Mouse (Mus musculus): ENCODE data around the gene Usp22. TPM values are rescaled to one million over a fixed set of nuclear protein-coding genes. Genes with fewer than 3 reads are reported as not detected.
A peak's percentile ranks its signal among the peaks of the same experiment; 100 is the strongest.
"Not testable (repeated sequence)": the region's sequence is repeated elsewhere in the genome, so short reads cannot be mapped to it uniquely, and the experiment has no call there.

The Usp22 gene
- polyA plus RNA-seq, 1 experiment from 2014 or later, result 91.7 TPM

DNA sequence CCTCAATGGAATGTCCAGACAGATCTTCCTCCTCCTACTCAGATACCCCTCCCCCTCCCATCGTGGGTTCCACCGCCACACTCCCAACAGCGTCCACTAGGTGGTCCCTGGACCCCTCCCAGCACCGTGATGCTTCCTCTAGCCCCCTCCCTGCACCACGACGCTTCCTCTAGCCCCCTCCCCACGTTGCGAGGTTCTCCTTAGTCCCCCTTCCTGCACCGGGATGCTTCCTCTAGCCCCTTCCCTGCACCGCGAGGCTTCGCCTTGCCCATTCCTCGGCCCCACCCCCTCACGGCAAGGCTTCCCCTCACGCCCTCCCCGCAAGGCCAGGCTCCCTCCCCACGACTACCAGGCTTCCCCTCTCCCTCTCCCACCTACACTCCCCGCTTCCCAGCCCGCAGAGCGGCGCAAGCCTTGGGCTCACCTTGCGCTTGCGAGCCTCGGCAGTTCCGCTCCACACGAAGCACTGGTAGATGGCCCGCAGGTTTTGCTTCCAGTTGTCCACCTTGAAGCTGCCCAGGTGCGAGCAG is 499 bp downstream of the Usp22 start:
- no peaks in the 10 kb centered on the region for H3K36me3 ChIP-seq (ENCODE audit: control insufficient read depth, insufficient read depth, low read length)
- peak overlapping the region; percentile 99 for H3K27ac ChIP-seq (ENCODE audit: low read length)
- peaks cover 11% of the 10 kb centered on the region; the same call in 1 of the 2 replicates for H3K4me1 ChIP-seq (ENCODE audit: control insufficient read depth, insufficient read depth, low read length)
- peak overlapping the region; percentile 58 for H3K4me2 ChIP-seq (ENCODE audit: low read depth, low read length)
- no peaks in the 10 kb centered on the region for H3K27me3 ChIP-seq (ENCODE audit: control insufficient read depth, insufficient read depth, low read length)
- peak overlapping the region; percentile 100 for H3K9ac ChIP-seq (ENCODE audit: low read length)
- ATAC-seq (ENCODE audit: insufficient read depth, low FRiP score), result peak; percentile 14
- WGBS, result under 1% methylated on average over 28 of the region's 28 CpGs
- H3K9me3 ChIP-seq (replicated peaks; ENCODE audit: control insufficient read depth, low read length), result no peaks in the 10 kb centered on the region
- H3K4me3 ChIP-seq (replicated peaks; ENCODE audit: low read length), result peak overlapping the region; percentile 99

- not testable (repeated sequence) for H3K9me3 ChIP-seq (replicated peaks; ENCODE audit: control insufficient read depth, low read length); H3K36me3 ChIP-seq (ENCODE audit: control insufficient read depth, insufficient read depth, low read length); H3K27ac ChIP-seq (ENCODE audit: low read length); ATAC-seq (ENCODE audit: insufficient read depth, low FRiP score); H3K27me3 ChIP-seq (ENCODE audit: control insufficient read depth, insufficient read depth, low read length)
- Histone ChIP-seq H3K9ac (ENCODE audit: low read length) (peak overlapping the region; percentile 38; the same call in 1 of the 2 replicates), H3K4me2 (ENCODE audit: low read depth, low read length) (peak overlapping the region; percentile 58), H3K4me1 (ENCODE audit: control insufficient read depth, insufficient read depth, low read length) (peaks cover 11% of the 10 kb centered on the region; the same call in 1 of the 2 replicates), H3K4me3 (replicated peaks; ENCODE audit: low read length) (peak overlapping the region; percentile 99)
- 39% methylated on average over 15 of the region's 15 CpGs for WGBS
Observed at GRCm38 (mm10) chr11:61173477-61173876, 1.4 kb downstream of the Usp22 start.

DNA sequence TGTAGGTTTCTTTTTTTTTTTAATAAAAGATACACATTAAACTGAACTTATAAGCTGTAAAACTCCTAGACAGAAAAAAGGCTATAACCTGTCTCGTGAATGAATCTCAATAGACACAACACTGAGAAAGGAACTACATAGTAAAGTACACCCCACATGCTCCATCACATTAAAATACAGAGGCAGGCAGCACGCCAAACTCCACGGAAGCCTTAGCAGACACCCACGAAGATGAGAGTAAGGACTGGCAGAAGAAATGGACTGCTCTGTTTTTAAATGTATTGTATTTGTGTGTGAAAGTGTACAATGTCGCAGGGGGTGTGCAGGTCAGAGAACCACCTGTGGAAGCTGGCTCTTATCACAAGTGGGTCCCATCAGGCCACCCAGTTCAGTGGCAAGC is 4.7 kb downstream of the Usp22 start:
- no peak for ATAC-seq (ENCODE audit: insufficient read depth, low FRiP score)
- no peak overlapping the region for H3K4me3 ChIP-seq (replicated peaks; ENCODE audit: low read length)
- no peak overlapping the region for H3K27ac ChIP-seq (ENCODE audit: low read length)
- H3K9ac ChIP-seq (ENCODE audit: low read length), result no peak overlapping the region
- H3K4me1 ChIP-seq (ENCODE audit: control insufficient read depth, insufficient read depth, low read length), result peaks cover 11% of the 10 kb centered on the region; the same call in 1 of the 2 replicates
- 84% methylated on average over 5 of the region's 5 CpGs for WGBS
- H3K27me3 ChIP-seq (ENCODE audit: control insufficient read depth, insufficient read depth, low read length), result no peaks in the 10 kb centered on the region
- H3K9me3 ChIP-seq (replicated peaks; ENCODE audit: control insufficient read depth, low read length), result no peaks in the 10 kb centered on the region
- H3K36me3 ChIP-seq (ENCODE audit: control insufficient read depth, insufficient read depth, low read length), result peaks cover 7% of the 10 kb centered on the region; the same call in 1 of the 2 replicates
- H3K4me2 ChIP-seq (ENCODE audit: low read depth, low read length), result no peak overlapping the region

GRCm38 (mm10) chr11:61164881-61165280 is 10.0 kb downstream of the Usp22 start:
- H3K4me1 ChIP-seq (ENCODE audit: control insufficient read depth, insufficient read depth, low read length), result no peaks in the 10 kb centered on the region
- no peak for ATAC-seq (ENCODE audit: insufficient read depth, low FRiP score)
- H3K27ac ChIP-seq (ENCODE audit: low read length), result no peak overlapping the region
- WGBS, result 94% methylated on average over 10 of the region's 10 CpGs
- no peaks in the 10 kb centered on the region for H3K9me3 ChIP-seq (replicated peaks; ENCODE audit: control insufficient read depth, low read length)
- no peak overlapping the region for H3K9ac ChIP-seq (ENCODE audit: low read length)
- peaks cover 26% of the 10 kb centered on the region for H3K36me3 ChIP-seq (ENCODE audit: control insufficient read depth, insufficient read depth, low read length)
- H3K4me2 ChIP-seq (ENCODE audit: low read depth, low read length), result no peak overlapping the region
- H3K4me3 ChIP-seq (replicated peaks; ENCODE audit: low read length), result no peak overlapping the region
- H3K27me3 ChIP-seq (ENCODE audit: control insufficient read depth, insufficient read depth, low read length), result no peaks in the 10 kb centered on the region

- no peaks in the 10 kb centered on the region for H3K9me3 ChIP-seq (replicated peaks; ENCODE audit: control insufficient read depth, low read length)
- no peak for ATAC-seq (ENCODE audit: insufficient read depth, low FRiP score)
- 95% methylated on average over 6 of the region's 6 CpGs for WGBS
- H3K36me3 ChIP-seq (ENCODE audit: control insufficient read depth, insufficient read depth, low read length), result peaks cover 30% of the 10 kb centered on the region
- H3K4me3 ChIP-seq (replicated peaks; ENCODE audit: low read length), result no peak overlapping the region
- no peak overlapping the region for H3K4me2 ChIP-seq (ENCODE audit: low read depth, low read length)
- H3K9ac ChIP-seq (ENCODE audit: low read length), result no peak overlapping the region
- H3K27ac ChIP-seq (ENCODE audit: low read length), result no peak overlapping the region
- no peaks in the 10 kb centered on the region for H3K27me3 ChIP-seq (ENCODE audit: control insufficient read depth, insufficient read depth, low read length)
- H3K4me1 ChIP-seq (ENCODE audit: control insufficient read depth, insufficient read depth, low read length), result no peaks in the 10 kb centered on the region
Observed at GRCm38 (mm10) chr11:61164366-61164765, 10.5 kb downstream of the Usp22 start.

DNA sequence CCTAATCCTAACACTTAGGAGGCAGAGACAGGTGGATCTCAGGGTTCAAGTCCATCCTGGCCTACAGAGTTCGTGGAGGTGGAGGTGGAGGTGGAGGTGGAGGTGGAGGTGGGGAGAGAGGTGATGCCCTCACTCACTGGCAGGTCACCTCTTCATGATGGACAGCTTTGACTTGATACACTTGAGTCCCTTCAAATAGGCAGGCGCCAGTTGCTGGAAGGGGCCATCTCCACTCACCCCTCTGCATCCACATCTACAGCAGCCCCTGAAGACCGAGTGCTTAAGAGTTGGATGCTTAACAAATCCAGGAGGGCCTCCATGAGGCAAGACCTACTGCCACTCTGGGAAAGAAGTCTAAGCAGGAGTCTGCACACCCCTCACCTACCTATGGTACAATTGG is 11.5 kb downstream of the Usp22 start:
- Histone ChIP-seq H3K27ac (ENCODE audit: low read length) (no peak overlapping the region), H3K9me3 (replicated peaks; ENCODE audit: control insufficient read depth, low read length) (no peaks in the 10 kb centered on the region), H3K9ac (ENCODE audit: low read length) (no peak overlapping the region), H3K4me1 (ENCODE audit: control insufficient read depth, insufficient read depth, low read length) (no peaks in the 10 kb centered on the region), H3K4me2 (ENCODE audit: low read depth, low read length) (no peak overlapping the region), H3K27me3 (ENCODE audit: control insufficient read depth, insufficient read depth, low read length) (no peaks in the 10 kb centered on the region), H3K36me3 (ENCODE audit: control insufficient read depth, insufficient read depth, low read length) (peaks cover 35% of the 10 kb centered on the region), H3K4me3 (replicated peaks; ENCODE audit: low read length) (no peak overlapping the region)
- ATAC-seq (ENCODE audit: insufficient read depth, low FRiP score), result no peak
- 84% methylated on average over 3 of the region's 3 CpGs for WGBS

DNA sequence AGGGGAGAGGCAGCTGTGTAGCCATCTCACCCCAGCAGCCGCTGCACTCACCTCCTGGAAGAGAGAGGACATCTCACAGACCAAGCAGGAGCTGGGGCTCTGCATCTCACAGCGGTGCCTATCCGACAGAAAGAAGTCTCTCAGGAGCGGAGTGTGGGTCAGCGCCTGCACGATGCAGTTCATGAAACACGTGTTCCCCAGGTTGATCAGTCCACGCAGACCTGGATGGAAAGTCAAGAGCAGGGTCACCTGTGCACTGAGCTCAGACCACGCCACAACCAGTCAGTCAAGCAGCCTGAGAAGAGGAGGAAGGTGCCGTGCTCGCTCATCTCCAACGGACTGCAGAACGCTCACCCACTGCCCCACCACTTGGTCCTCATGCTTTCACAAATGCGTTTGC is 12.1 kb downstream of the Usp22 start:
- H3K4me2 ChIP-seq (ENCODE audit: low read depth, low read length), result no peak overlapping the region
- no peak for ATAC-seq (ENCODE audit: insufficient read depth, low FRiP score)
- 94% methylated on average over 14 of the region's 14 CpGs for WGBS

DNA sequence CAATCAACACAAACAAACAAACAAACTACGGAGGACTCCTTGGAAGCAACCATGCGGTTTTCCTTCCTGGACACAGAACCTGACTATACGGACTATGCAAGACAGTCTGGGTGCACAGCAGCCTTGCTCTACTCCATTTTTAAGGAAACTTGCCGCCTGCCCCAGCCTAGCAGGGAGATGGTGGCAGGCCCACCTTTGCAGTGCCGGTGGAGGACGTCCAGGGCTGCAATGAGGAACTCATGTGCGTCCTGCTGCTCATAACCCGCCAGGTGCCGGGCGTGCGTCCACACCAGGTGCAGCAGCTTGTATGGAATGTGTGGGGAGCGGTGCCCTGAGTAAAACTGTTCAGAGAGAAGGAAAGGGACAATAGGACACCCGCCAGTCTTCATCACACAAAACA is 13.7 kb downstream of the Usp22 start:
- Histone ChIP-seq H3K9me3 (replicated peaks; ENCODE audit: control insufficient read depth, low read length) (no peaks in the 10 kb centered on the region), H3K27ac (ENCODE audit: low read length) (no peak overlapping the region), H3K4me1 (ENCODE audit: control insufficient read depth, insufficient read depth, low read length) (no peaks in the 10 kb centered on the region), H3K9ac (ENCODE audit: low read length) (no peak overlapping the region), H3K27me3 (ENCODE audit: control insufficient read depth, insufficient read depth, low read length) (no peaks in the 10 kb centered on the region), H3K4me3 (replicated peaks; ENCODE audit: low read length) (no peak overlapping the region), H3K4me2 (ENCODE audit: low read depth, low read length) (no peak overlapping the region), H3K36me3 (ENCODE audit: control insufficient read depth, insufficient read depth, low read length) (peaks cover 42% of the 10 kb centered on the region)
- no peak for ATAC-seq (ENCODE audit: insufficient read depth, low FRiP score)
- 86% methylated on average over 13 of the region's 13 CpGs for WGBS

More for the DNA sequence above, 12.1 kb downstream of the Usp22 start:
- no peak overlapping the region; the same call in 1 of the 2 replicates for H3K27ac ChIP-seq (ENCODE audit: low read length)
- H3K9ac ChIP-seq (ENCODE audit: low read length), result no peak overlapping the region
- no peaks in the 10 kb centered on the region for H3K4me1 ChIP-seq (ENCODE audit: control insufficient read depth, insufficient read depth, low read length)
- no peak overlapping the region for H3K4me3 ChIP-seq (replicated peaks; ENCODE audit: low read length)
- H3K9me3 ChIP-seq (replicated peaks; ENCODE audit: control insufficient read depth, low read length), result no peaks in the 10 kb centered on the region
- no peaks in the 10 kb centered on the region for H3K27me3 ChIP-seq (ENCODE audit: control insufficient read depth, insufficient read depth, low read length)
- peaks cover 39% of the 10 kb centered on the region for H3K36me3 ChIP-seq (ENCODE audit: control insufficient read depth, insufficient read depth, low read length)

DNA sequence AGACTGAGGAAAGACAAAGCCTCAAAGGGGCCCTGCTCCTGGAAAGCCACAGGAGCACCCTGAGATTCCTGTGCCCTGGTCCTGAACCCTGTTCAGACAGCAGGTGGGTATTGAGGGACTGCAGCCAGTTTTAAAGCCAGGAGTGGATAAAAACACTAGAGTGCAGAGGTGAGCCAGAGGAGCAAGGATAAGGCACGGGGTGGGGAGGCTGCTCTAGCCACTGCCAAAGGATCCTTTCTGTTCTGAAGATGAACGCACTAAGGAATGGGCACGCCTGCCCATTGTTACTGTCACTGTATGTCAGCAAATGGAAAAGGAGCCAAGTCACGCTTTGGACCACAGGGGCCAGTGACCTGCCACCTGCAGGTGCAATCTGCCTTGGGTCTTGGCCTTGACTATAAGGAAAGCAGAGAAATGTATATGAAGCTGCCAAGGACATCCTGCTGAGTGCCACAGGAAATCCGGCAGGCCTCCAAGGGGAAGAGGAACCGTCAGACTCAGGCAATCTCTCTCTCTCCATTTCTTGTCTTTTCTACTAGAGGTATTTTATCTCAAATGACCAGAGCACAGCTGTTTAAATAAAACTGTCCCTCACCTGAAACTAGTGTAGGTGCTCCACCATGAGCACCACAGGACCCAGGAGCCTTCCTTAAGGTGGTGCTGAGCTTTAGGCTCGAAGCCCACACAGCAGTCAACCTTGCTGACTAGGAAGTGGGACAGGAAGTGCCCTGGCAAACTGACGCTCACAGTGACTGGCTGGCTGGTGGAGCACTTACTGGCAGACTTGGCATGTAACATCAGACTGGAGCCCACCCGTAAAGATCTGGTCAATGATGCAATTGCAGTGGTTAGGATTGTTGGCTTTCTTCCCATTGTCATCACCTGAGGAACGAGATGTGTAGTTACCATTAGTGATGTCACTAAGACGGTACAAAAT is 14.8 kb downstream of the Usp22 start:
- Histone ChIP-seq H3K27ac (ENCODE audit: low read length) (no peak overlapping the region), H3K27me3 (ENCODE audit: control insufficient read depth, insufficient read depth, low read length) (no peaks in the 10 kb centered on the region), H3K4me2 (ENCODE audit: low read depth, low read length) (no peak overlapping the region), H3K9me3 (replicated peaks; ENCODE audit: control insufficient read depth, low read length) (no peaks in the 10 kb centered on the region), H3K9ac (ENCODE audit: low read length) (no peak overlapping the region), H3K4me1 (ENCODE audit: control insufficient read depth, insufficient read depth, low read length) (no peaks in the 10 kb centered on the region), H3K4me3 (replicated peaks; ENCODE audit: low read length) (no peak overlapping the region), H3K36me3 (ENCODE audit: control insufficient read depth, insufficient read depth, low read length) (peaks cover 42% of the 10 kb centered on the region)
- WGBS, result 77% methylated on average over 11 of the region's 11 CpGs
- ATAC-seq (ENCODE audit: insufficient read depth, low FRiP score), result no peak

Data from stomach, embryonic 16.5 days (tissue).